ENCODE assay signal across 29 mouse cellular contexts in the genomic region with DNA sequence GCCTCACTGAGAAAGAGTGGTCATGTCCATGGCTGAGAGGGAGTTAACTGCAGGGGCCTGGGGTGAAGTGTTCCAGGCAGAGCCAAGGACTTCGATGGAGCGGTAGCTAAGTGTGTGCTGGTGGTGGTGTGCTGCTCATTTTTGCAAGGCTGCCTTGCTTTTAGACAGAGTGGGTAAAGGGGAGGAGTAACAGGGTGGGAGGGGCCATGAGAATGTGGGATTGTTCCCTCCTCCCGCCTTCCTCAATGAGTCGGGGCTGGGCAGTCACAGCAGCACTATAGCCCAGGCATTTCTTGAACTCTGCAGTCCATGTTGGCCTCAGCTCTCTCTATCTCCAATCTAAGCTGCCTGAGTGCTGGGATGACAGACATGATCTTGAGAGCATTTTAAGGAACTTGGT. TPM values are rescaled to one million over a fixed set of nuclear protein-coding genes. Genes with fewer than 3 reads are reported as not detected.
DNase-seq lines count a peak whose midpoint lies in the region; ATAC-seq and TF ChIP-seq lines count a peak whose summit lies in the region.
"Had no signal": no experiment of that assay in that cellular context is flagged by ENCODE, and none has a peak within 500 bp of the region (broad histone marks: within the 10 kb centered on the region; RNA-seq: fewer than 3 reads in every experiment).

No protein-coding gene starts in this region.

- no peak overlapping the region for H3K27ac ChIP-seq in intestine, embryonic 15.5 days
- H3K27ac ChIP-seq in intestine, postnatal 0 days (ENCODE audit: low read depth, low read length) = no peak overlapping the region
- H3K27ac ChIP-seq in lung, embryonic 16.5 days (ENCODE audit: low read length) = no peak overlapping the region
- H3K27ac ChIP-seq in heart, embryonic 11.5 days (ENCODE audit: low read depth, low read length) = no peak overlapping the region
- H3K27ac ChIP-seq: embryonic facial prominence, embryonic 13.5 days; gastrocnemius, adult 2 months; hindbrain, embryonic 15.5 days; neural tube, embryonic 13.5 days had no signal

- no peaks in the 10 kb centered on the region for H3K4me1 ChIP-seq in intestine, embryonic 15.5 days (replicated peaks)
- no peaks in the 10 kb centered on the region for H3K4me1 ChIP-seq in intestine, postnatal 0 days (replicated peaks; ENCODE audit: control insufficient read depth, insufficient read depth, low read length)
- H3K4me1 ChIP-seq in lung, embryonic 16.5 days (replicated peaks; ENCODE audit: control insufficient read depth, insufficient read depth, low read length) = no peaks in the 10 kb centered on the region
- no peaks in the 10 kb centered on the region for H3K4me1 ChIP-seq in heart, embryonic 11.5 days (ENCODE audit: control insufficient read depth, insufficient read depth, low read length)
- H3K4me1 ChIP-seq: embryonic facial prominence, embryonic 13.5 days; hindbrain, embryonic 15.5 days; neural tube, embryonic 13.5 days had no signal

- no peak for TF ChIP-seq CTCF in intestine, postnatal 0 days (IDR thresholded peaks at IDR 0.05; ENCODE audit: low read depth)

- peak; percentile 17; the same call in 1 of the 2 replicates for ATAC-seq in intestine, embryonic 15.5 days
- no peak for ATAC-seq in intestine, postnatal 0 days
- ATAC-seq in lung, embryonic 16.5 days (ENCODE audit: low read depth) = peak; percentile 28; the same call in 1 of the 2 replicates
- peak; percentile 35 for ATAC-seq in erythroblast, adult 5-6 weeks (replicated peaks; ENCODE audit: low FRiP score, poor library complexity, severe bottlenecking)
- ATAC-seq in heart, embryonic 11.5 days (replicated peaks; ENCODE audit: insufficient number of reproducible peaks, low FRiP score, low TSS enrichment) = no peak; the same call in 1 of the 2 replicates
- ATAC-seq: forebrain, embryonic 14.5 days; midbrain, embryonic 16.5 days had no signal

- 72% methylated on average over 4 of the region's 4 CpGs for WGBS in intestine, embryonic 15.5 days
- 66% methylated on average over 4 of the region's 4 CpGs for WGBS in intestine, postnatal 0 days
- WGBS in lung, embryonic 16.5 days = 49% methylated on average over 4 of the region's 4 CpGs
- 66% methylated on average over 4 of the region's 4 CpGs for WGBS in heart, embryonic 11.5 days (ENCODE audit: insufficient replicate concordance)

- DNase-seq in lung, postnatal 25 days (ENCODE audit: low spot score) = no peak
- DNase-seq in heart, adult 9 months (ENCODE audit: low spot score in 2 of 2) = no peak
- DNase-seq: cerebellum, adult 18-20 months; cerebellum, postnatal 36 days; embryo, embryonic 11 days; gastrocnemius, adult 2 months; heart, postnatal 4 days; kidney, postnatal 36 days; layer of hippocampus, postnatal 36 days; lung, adult 2 months; lung, postnatal 4 days; retina, postnatal 1 day; right cerebral cortex, postnatal 25 days had no signal

- H3K9me3 ChIP-seq in intestine, embryonic 15.5 days = no peaks in the 10 kb centered on the region
- no peaks in the 10 kb centered on the region for H3K9me3 ChIP-seq in intestine, postnatal 0 days (ENCODE audit: control insufficient read depth)
- no peaks in the 10 kb centered on the region for H3K9me3 ChIP-seq in lung, embryonic 16.5 days (ENCODE audit: control insufficient read depth, low read length)
- H3K9me3 ChIP-seq in heart, embryonic 11.5 days (replicated peaks; ENCODE audit: control insufficient read depth, low read length) = no peaks in the 10 kb centered on the region
- H3K9me3 ChIP-seq: embryonic facial prominence, embryonic 13.5 days; hindbrain, embryonic 15.5 days; neural tube, embryonic 13.5 days had no signal

- no peak overlapping the region for H3K4me2 ChIP-seq in intestine, embryonic 15.5 days (replicated peaks)
- no peak overlapping the region for H3K4me2 ChIP-seq in intestine, postnatal 0 days (replicated peaks; ENCODE audit: low read depth)
- H3K4me2 ChIP-seq in lung, embryonic 16.5 days (ENCODE audit: low read depth, low read length) = no peak overlapping the region
- H3K4me2 ChIP-seq in heart, embryonic 11.5 days = no peak overlapping the region
- H3K4me2 ChIP-seq: embryonic facial prominence, embryonic 13.5 days; hindbrain, embryonic 15.5 days; neural tube, embryonic 13.5 days had no signal

- H3K36me3 ChIP-seq in intestine, embryonic 15.5 days = peaks cover 14% of the 10 kb centered on the region
- H3K36me3 ChIP-seq in intestine, postnatal 0 days (ENCODE audit: control insufficient read depth, insufficient read depth) = peaks cover 64% of the 10 kb centered on the region
- H3K36me3 ChIP-seq in lung, embryonic 16.5 days (ENCODE audit: control insufficient read depth, insufficient read depth, low read length) = peaks cover 16% of the 10 kb centered on the region
- peaks cover 34% of the 10 kb centered on the region for H3K36me3 ChIP-seq in heart, embryonic 11.5 days (ENCODE audit: control insufficient read depth, insufficient read depth, low read length)

- no peak overlapping the region for H3K9ac ChIP-seq in intestine, embryonic 15.5 days
- H3K9ac ChIP-seq in intestine, postnatal 0 days (ENCODE audit: low read depth, low read length) = no peak overlapping the region
- H3K9ac ChIP-seq in lung, embryonic 16.5 days (ENCODE audit: low read length) = no peak overlapping the region
- H3K9ac ChIP-seq in heart, embryonic 11.5 days (ENCODE audit: low read depth, low read length) = no peak overlapping the region
- H3K9ac ChIP-seq: embryonic facial prominence, embryonic 13.5 days; hindbrain, embryonic 15.5 days; neural tube, embryonic 13.5 days had no signal

- no peak overlapping the region for H3K4me3 ChIP-seq in intestine, embryonic 15.5 days (replicated peaks)
- H3K4me3 ChIP-seq in intestine, postnatal 0 days (ENCODE audit: low read depth, low read length) = no peak overlapping the region
- no peak overlapping the region for H3K4me3 ChIP-seq in lung, embryonic 16.5 days (ENCODE audit: low read length)
- H3K4me3 ChIP-seq in heart, embryonic 11.5 days (ENCODE audit: low read depth, low read length) = no peak overlapping the region
- H3K4me3 ChIP-seq: embryonic facial prominence, embryonic 13.5 days; gastrocnemius, adult 2 months; hindbrain, embryonic 15.5 days; myocyte; neural tube, embryonic 13.5 days had no signal

- H3K27me3 ChIP-seq in intestine, embryonic 15.5 days (replicated peaks) = no peaks in the 10 kb centered on the region
- H3K27me3 ChIP-seq in intestine, postnatal 0 days (replicated peaks; ENCODE audit: control insufficient read depth, insufficient read depth, low read length) = no peaks in the 10 kb centered on the region
- no peaks in the 10 kb centered on the region for H3K27me3 ChIP-seq in lung, embryonic 16.5 days (ENCODE audit: control insufficient read depth, insufficient read depth, low read depth, low read length)
- no peaks in the 10 kb centered on the region for H3K27me3 ChIP-seq in heart, embryonic 11.5 days (ENCODE audit: control insufficient read depth, insufficient read depth, low read length)
- H3K27me3 ChIP-seq: embryonic facial prominence, embryonic 13.5 days; hindbrain, embryonic 15.5 days; neural tube, embryonic 13.5 days had no signal

RNA-seq across cellular contexts. Expression of gene Ankrd61, which starts 22.9 kb away (rescaled TPM):
- 0.21 TPM in 1 of 2 replicates, not detected in the other for polyA plus RNA-seq in intestine, embryonic 15.5 days (2015; fragmentation: Nextera tagmentation; extraction: Ambion mirVana)
- polyA plus RNA-seq in intestine, postnatal 0 days (2015; fragmentation: Nextera tagmentation; extraction: Ambion mirVana) = not detected in 2 replicates
- 0.35 and 0.36 TPM in 2 replicates for polyA plus RNA-seq in lung, embryonic 16.5 days (2015; fragmentation: Nextera tagmentation; extraction: Ambion mirVana)
- not detected in 2 replicates for total RNA-seq in erythroblast, adult 5-6 weeks (2015; ENCODE audit: low replicate concordance)
- total RNA-seq in erythroblast, adult 5-6 weeks (2017; ENCODE audit: low replicate concordance) = 2.9 and 10.7 TPM in 2 replicates
- polyA plus RNA-seq in heart, embryonic 11.5 days (2014; fragmentation: Nextera tagmentation; extraction: Ambion mirVana) = 0.21 and 0.47 TPM in 2 replicates
- total RNA-seq: gastrocnemius, adult 2 months; heart, adult 8-10 months; layer of hippocampus, adult 8-10 months; layer of hippocampus, postnatal 36 days had no signal

RNA-seq across cellular contexts. Expression of gene Aimp2, which starts 35.1 kb away (rescaled TPM):
- polyA plus RNA-seq in intestine, embryonic 15.5 days (2015; fragmentation: Nextera tagmentation; extraction: Ambion mirVana) = 120 and 125 TPM in 2 replicates
- polyA plus RNA-seq in intestine, postnatal 0 days (2015; fragmentation: Nextera tagmentation; extraction: Ambion mirVana) = 58.8 TPM in 2 replicates
- 79.8 and 81.7 TPM in 2 replicates for polyA plus RNA-seq in lung, embryonic 16.5 days (2015; fragmentation: Nextera tagmentation; extraction: Ambion mirVana)
- 15.7 and 20.4 TPM in 2 replicates for total RNA-seq in erythroblast, adult 5-6 weeks (2015; ENCODE audit: low replicate concordance)
- 14.6 and 25.8 TPM in 2 replicates for total RNA-seq in erythroblast, adult 5-6 weeks (2017; ENCODE audit: low replicate concordance)
- 89.5 and 95.5 TPM in 2 replicates for polyA plus RNA-seq in heart, embryonic 11.5 days (2014; fragmentation: Nextera tagmentation; extraction: Ambion mirVana)

RNA-seq across cellular contexts. Expression of gene Pms2, which starts 35.2 kb away (rescaled TPM):
- 21.1 and 21.5 TPM in 2 replicates for polyA plus RNA-seq in intestine, embryonic 15.5 days (2015; fragmentation: Nextera tagmentation; extraction: Ambion mirVana)
- 6.4 and 6.8 TPM in 2 replicates for polyA plus RNA-seq in intestine, postnatal 0 days (2015; fragmentation: Nextera tagmentation; extraction: Ambion mirVana)
- polyA plus RNA-seq in lung, embryonic 16.5 days (2015; fragmentation: Nextera tagmentation; extraction: Ambion mirVana) = 22.4 and 25.9 TPM in 2 replicates
- total RNA-seq in erythroblast, adult 5-6 weeks (2015; ENCODE audit: low replicate concordance) = 2.5 and 6.1 TPM in 2 replicates
- 14.8 and 17.8 TPM in 2 replicates for total RNA-seq in erythroblast, adult 5-6 weeks (2017; ENCODE audit: low replicate concordance)
- 27.4 and 27.8 TPM in 2 replicates for polyA plus RNA-seq in heart, embryonic 11.5 days (2014; fragmentation: Nextera tagmentation; extraction: Ambion mirVana)

RNA-seq across cellular contexts. Expression of gene Gm42421, which starts 53.4 kb away (rescaled TPM):
- 0.68 TPM in 1 of 2 replicates, not detected in the other for polyA plus RNA-seq in intestine, embryonic 15.5 days (2015; fragmentation: Nextera tagmentation; extraction: Ambion mirVana)
- 0.26 TPM in 1 of 2 replicates, not detected in the other for polyA plus RNA-seq in intestine, postnatal 0 days (2015; fragmentation: Nextera tagmentation; extraction: Ambion mirVana)
- polyA plus RNA-seq in lung, embryonic 16.5 days (2015; fragmentation: Nextera tagmentation; extraction: Ambion mirVana) = 1.0 TPM in 1 of 2 replicates, not detected in the other
- not detected in 2 replicates for total RNA-seq in erythroblast, adult 5-6 weeks (2015; ENCODE audit: low replicate concordance)
- total RNA-seq in erythroblast, adult 5-6 weeks (2017; ENCODE audit: low replicate concordance) = 6.0 TPM in 1 of 2 replicates, not detected in the other
- polyA plus RNA-seq in heart, embryonic 11.5 days (2014; fragmentation: Nextera tagmentation; extraction: Ambion mirVana) = 0.62 and 0.82 TPM in 2 replicates
- total RNA-seq: gastrocnemius, adult 2 months; gastrocnemius, postnatal 4 days had no signal
- polyA plus RNA-seq: heart, embryonic 16.5 days; lung, adult 2 months; spleen, adult 2 months had no signal

RNA-seq across cellular contexts. Expression of gene Eif2ak1, which starts 57.0 kb away (rescaled TPM):
- polyA plus RNA-seq in intestine, embryonic 15.5 days (2015; fragmentation: Nextera tagmentation; extraction: Ambion mirVana) = 32.4 and 32.6 TPM in 2 replicates
- 24.1 and 25.2 TPM in 2 replicates for polyA plus RNA-seq in intestine, postnatal 0 days (2015; fragmentation: Nextera tagmentation; extraction: Ambion mirVana)
- 35.5 and 36.7 TPM in 2 replicates for polyA plus RNA-seq in lung, embryonic 16.5 days (2015; fragmentation: Nextera tagmentation; extraction: Ambion mirVana)
- 338 and 412 TPM in 2 replicates for total RNA-seq in erythroblast, adult 5-6 weeks (2015; ENCODE audit: low replicate concordance)
- total RNA-seq in erythroblast, adult 5-6 weeks (2017; ENCODE audit: low replicate concordance) = 746 and 827 TPM in 2 replicates
- 40.9 and 41.6 TPM in 2 replicates for polyA plus RNA-seq in heart, embryonic 11.5 days (2014; fragmentation: Nextera tagmentation; extraction: Ambion mirVana)

Comparison
In these comparisons a context has a peak if more than half of its experiments do, and no peak if none do; other contexts are left out.
1. ATAC-seq: peak in intestine, embryonic 15.5 days (single experiment), lung, embryonic 16.5 days (single experiment) and erythroblast, adult 5-6 weeks (single experiment); none in intestine, postnatal 0 days (single experiment) and heart, embryonic 11.5 days (single experiment).